Mouse (Mus musculus) spleen, adult 2 months (tissue): ENCODE results near the gene Immp2l.

ENCODE experiments used
- CTCF ChIP-seq: fragments of 200-500 bp; IDR thresholded peaks from 2 replicates; pipeline ENCODE4 v1.5.1; 2011; ENCODE audit warnings: mild to moderate bottlenecking, inconsistent platforms; ENCODE audit not compliant: insufficient read depth, insufficient read length, insufficient replicate concordance; ENCODE audit errors: extremely low read depth
- POLR2A ChIP-seq: fragments of 200-500 bp; IDR thresholded peaks from 2 replicates; pipeline ENCODE4 v1.6.1; 2011; ENCODE audit warnings: low read depth, low read length, inconsistent platforms

- TF ChIP-seq CTCF (no peak), POLR2A (no peak)
These were observed 414.6 kb downstream of the Immp2l start for GRCm38 (mm10) chr12:41438446-41438845.
